Mouse (Mus musculus) CH12.LX (cell line): ENCODE results near the gene Rad9a.

Source experiments
- CHD1 ChIP-seq: IDR thresholded peaks from 2 replicates; pipeline ENCODE4 v1.6.1; 2012; ENCODE audit warnings: low read depth, low read length, improper control_type of control experiment, inconsistent platforms
- CHD2 ChIP-seq: IDR thresholded peaks from 2 replicates; pipeline ENCODE4 v1.6.1; 2011; ENCODE audit warnings: low read length, improper control_type of control experiment
- CTCF ChIP-seq, 2 experiments: IDR thresholded peaks in 1 of 2; conservative IDR thresholded peaks in 1 of 2; 2 replicates each; pipeline ENCODE4 v1.5.1; 2011 to 2012; ENCODE audit warnings: low read depth in 2 of 2, low read length in 2 of 2, improper control_type of control experiment in 1 of 2, inconsistent platforms in 1 of 2, mild to moderate bottlenecking in 1 of 2, moderate library complexity in 1 of 2
- ELF1 ChIP-seq: IDR thresholded peaks from 2 replicates; pipeline ENCODE4 v1.6.1; 2014; ENCODE audit warnings: low read depth, mild to moderate bottlenecking, inconsistent platforms, low read length, improper control_type of control experiment
- EP300 ChIP-seq: IDR thresholded peaks from 2 replicates; pipeline ENCODE4 v1.6.1; 2011; ENCODE audit warnings: low read length, improper control_type of control experiment
- GABPA ChIP-seq: IDR thresholded peaks from 2 replicates; pipeline ENCODE4 v1.6.1; 2012; ENCODE audit warnings: low read depth, low read length, improper control_type of control experiment, inconsistent platforms; ENCODE audit not compliant: insufficient replicate concordance
- HCFC1 ChIP-seq: IDR thresholded peaks from 2 replicates; pipeline ENCODE4 v1.6.1; 2012; ENCODE audit warnings: low read depth, mild to moderate bottlenecking, inconsistent platforms, low read length, improper control_type of control experiment
- KAT2A ChIP-seq: IDR thresholded peaks from 2 replicates; pipeline ENCODE4 v1.6.1; 2012; ENCODE audit warnings: low read length, improper control_type of control experiment, inconsistent platforms; ENCODE audit not compliant: insufficient replicate concordance
- MAX ChIP-seq: IDR thresholded peaks from 2 replicates; pipeline ENCODE4 v1.6.1; 2011; ENCODE audit warnings: low read length, improper control_type of control experiment
- POLR2A ChIP-seq: IDR thresholded peaks from 2 replicates; pipeline ENCODE4 v1.6.1; 2011; ENCODE audit warnings: low read depth, mild to moderate bottlenecking, improper control_type of control experiment, low read length
- POLR2AphosphoS2 ChIP-seq: IDR thresholded peaks from 2 replicates; pipeline ENCODE4 v1.6.1; 2011; ENCODE audit warnings: low read depth, low read length, improper control_type of control experiment
- TCF12 ChIP-seq: IDR thresholded peaks from 2 replicates; pipeline ENCODE4 v1.6.1; 2014; ENCODE audit warnings: low read depth, mild to moderate bottlenecking, inconsistent platforms, low read length, improper control_type of control experiment
- USF2 ChIP-seq: conservative IDR thresholded peaks from 2 replicates; pipeline ENCODE4 v1.6.1; 2011; ENCODE audit warnings: low read depth, low read length, improper control_type of control experiment
- ZMIZ1 ChIP-seq: IDR thresholded peaks from 2 replicates; pipeline ENCODE4 v1.6.1; 2012; ENCODE audit warnings: low read depth, mild to moderate bottlenecking, inconsistent platforms, low read length, improper control_type of control experiment

DNA sequence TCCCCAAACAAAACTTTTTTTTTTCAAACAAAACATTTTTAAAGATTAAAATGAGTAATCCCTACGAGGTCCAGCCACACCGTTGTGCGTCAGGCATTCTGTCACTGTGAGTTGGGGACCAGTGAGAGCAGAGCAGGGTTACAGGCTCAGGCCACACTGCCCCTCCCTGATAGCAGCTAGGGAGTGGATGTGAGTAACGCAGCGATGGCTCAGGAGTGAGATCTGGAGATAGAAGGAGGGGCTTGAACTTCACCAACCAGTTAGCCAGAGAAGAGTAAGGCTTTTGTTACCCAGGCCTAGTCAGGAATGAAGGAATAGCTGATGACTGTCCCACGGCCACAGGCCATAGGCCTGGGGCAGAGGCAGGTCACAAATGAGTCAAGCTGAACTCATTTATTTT lies 43.3 kb upstream of the Rad9a start:
- TF ChIP-seq POLR2A = no peak
- TF ChIP-seq EP300 = no peak
- TF ChIP-seq CTCF (conservative IDR thresholded peaks at IDR 0.05 in 1 of 2, IDR thresholded peaks at IDR 0.05 in 1 of 2; ENCODE audit: low read depth in 2 of 2, low read length in 2 of 2) = no peak
- TF ChIP-seq TCF12 = no peak
- no peak for TF ChIP-seq CHD1
- no peak for TF ChIP-seq USF2
- no peak for TF ChIP-seq ELF1
- no peak for TF ChIP-seq MAX
- no peak for TF ChIP-seq CHD2
- TF ChIP-seq HCFC1 = no peak
- no peak for TF ChIP-seq POLR2AphosphoS2
- no peak for TF ChIP-seq ZMIZ1
- no peak for TF ChIP-seq KAT2A
- TF ChIP-seq GABPA = no peak
